Mouse (Mus musculus): ENCODE results near the gene Ank2.

The Ank2 gene

DNA sequence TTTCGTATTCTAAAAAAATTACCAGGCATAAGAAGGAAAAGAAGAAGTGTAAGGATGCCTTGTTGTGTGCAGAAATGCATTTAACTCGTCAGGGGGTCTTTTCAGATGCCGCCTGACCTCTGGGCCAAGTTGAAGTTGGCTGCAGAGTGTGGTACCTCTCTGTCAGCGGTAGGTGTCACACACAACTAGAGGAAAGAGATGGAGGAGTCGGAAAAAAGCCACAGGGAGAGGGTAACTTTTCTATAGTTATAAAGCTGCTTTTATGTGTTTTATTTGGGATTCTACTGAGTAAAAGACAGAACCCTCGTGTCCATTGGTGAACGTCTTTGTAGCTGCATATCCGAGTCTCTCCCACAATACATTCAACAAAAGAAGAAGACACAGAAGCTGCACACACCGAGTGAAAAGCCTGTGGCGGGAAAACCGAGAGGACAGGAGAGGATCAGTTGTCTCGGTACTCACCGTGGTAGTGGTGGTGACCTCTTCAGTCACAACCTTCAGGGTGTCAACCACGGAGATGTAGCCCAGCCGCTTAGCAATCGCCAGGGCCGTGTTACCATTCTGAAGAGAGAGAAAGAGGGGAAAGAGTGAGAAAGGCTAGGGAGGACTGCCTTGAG lies 501.7 kb downstream of the Ank2 start:
- no peak for DNase-seq (ENCODE audit: inconsistent age in 2 of 2, low spot score in 1 of 2)

DNA sequence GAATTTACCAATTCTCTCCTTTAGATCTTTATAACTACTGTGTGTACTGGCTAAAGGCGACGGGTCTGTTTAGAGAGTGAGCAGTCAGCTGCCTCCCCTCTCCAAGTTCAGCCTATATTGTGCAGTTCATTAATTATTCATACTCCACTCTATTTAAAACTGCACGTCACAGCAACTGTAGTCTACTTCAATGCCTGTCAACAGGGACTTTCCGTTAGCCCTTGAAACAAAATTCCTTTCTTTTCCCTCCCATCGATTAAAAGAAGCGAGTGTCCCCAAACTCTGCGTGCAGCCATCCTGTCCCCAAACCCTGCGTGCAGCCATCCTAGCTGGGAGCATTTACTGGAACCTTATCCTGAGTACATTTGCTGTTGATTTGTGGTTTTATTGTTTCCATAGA lies 502.4 kb downstream of the Ank2 start:
- no peak for DNase-seq (ENCODE audit: inconsistent age in 2 of 2, low spot score in 1 of 2)

GRCm38 (mm10) chr3:126995970-126996369 lies 503.2 kb downstream of the Ank2 start:
- peak in 1 of 2 experiments; percentile 53 for DNase-seq (ENCODE audit: inconsistent age in 2 of 2, low spot score in 1 of 2)

DNA sequence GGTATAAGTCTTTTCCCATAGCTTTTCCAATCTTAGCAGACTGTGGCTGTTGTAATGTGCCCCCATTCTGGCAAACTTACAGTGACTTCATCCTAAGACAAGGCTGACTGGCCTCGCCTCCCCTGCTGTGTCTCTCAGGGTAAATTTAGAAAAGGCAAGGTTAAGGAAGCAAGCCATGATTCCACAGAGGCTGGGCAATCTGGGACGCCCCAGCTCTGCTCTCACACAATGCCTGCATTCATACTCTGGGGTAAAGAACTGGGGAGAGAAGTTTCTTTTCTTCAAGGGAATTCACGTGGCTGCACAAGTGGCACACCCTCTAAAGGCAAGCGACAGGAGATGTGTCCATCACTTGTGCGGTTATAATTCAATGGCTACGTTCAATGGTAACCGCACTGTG lies 505.0 kb downstream of the Ank2 start:
- no peak for DNase-seq (ENCODE audit: inconsistent age in 2 of 2, low spot score in 1 of 2)

DNA sequence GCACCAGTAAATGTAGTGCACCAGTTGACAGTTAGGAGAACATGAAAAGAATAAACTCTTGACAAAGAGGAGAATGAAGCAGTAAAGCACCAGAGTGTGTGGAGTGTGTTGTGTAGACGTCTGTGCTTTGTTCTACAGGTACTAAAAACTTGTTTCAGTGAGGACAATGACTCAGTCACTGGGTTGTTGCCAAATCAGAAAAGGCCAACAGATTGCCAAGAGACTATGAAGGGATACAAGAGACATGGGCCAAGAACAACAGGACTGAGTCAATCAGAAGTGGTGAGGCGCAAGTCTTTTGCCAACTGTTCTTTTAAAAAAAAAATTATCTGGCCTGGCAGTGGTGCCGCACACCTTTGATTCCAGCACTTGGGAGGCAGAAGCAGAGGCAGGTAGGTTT lies 509.2 kb downstream of the Ank2 start:
- DNase-seq (ENCODE audit: inconsistent age in 2 of 2, low spot score in 1 of 2): peak; percentile 57 to 91

DNA sequence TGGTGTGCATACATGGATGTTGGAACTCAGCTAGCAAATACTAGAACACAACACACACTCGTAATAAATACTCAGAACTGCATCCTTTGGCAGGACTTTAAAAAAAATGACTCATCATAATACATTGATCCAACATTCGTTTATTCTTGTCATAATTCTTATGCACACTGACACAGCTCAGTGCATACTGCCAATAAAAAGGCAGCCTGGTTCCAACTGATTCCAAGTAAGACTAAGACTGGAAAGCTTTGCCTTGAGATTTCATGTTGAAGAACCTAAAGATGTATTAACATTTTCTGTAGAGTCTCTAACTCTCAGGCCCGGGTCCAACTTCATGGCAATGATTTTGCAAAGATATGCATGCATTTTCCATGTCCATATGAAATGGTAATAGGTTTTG lies 512.5 kb downstream of the Ank2 start:
- peak in 1 of 2 experiments; percentile 54 for DNase-seq (ENCODE audit: inconsistent age in 2 of 2, low spot score in 1 of 2)

DNA sequence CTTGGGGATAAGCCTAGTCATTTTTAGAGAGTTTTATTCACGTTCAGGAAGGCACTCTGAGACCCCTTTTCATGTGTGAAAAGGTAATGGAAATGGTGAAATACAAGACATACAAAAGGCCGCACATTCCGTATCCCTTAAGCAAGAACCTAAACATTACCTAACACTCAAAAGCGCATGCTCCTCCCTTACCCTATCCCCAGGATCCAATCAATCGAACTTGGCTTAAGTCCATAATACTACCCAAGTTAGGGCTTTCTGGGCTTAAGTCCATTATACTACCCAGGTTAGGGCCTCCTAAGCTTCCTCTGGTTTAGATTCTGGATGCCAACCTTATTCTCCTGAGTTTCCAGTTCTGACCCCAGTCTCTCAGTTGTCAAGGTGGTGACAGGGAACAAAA lies 516.3 kb downstream of the Ank2 start:
- no peak for DNase-seq (ENCODE audit: inconsistent age in 2 of 2, low spot score in 1 of 2)

- DNase-seq (ENCODE audit: inconsistent age in 2 of 2, low spot score in 1 of 2): no peak
Measured at GRCm38 (mm10) chr3:126981163-126981562, 518.0 kb downstream of the Ank2 start.

DNA sequence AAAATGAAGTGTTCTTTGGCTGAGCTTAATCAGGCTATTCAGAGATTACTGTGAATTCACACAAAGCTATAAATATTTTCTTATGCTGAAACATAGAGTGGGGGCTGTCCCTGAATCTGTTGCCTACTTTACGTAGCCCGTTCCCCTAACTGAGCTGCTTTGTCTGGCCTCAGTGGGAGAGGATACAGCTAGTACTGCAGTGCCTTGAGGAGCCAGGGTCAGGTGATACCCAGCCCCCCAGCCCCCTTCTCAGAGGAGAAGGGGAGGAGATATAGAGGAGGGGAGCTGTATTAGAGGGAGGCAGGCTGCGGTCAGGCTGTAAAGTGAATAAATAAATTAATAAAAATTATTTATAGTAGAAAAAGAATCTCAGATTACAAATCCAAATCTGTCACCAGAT lies 519.5 kb downstream of the Ank2 start:
- DNase-seq (ENCODE audit: inconsistent age in 2 of 2, low spot score in 1 of 2): no peak

GRCm38 (mm10) chr3:126978768-126979410 lies 520.3 kb downstream of the Ank2 start:
- DNase-seq (ENCODE audit: inconsistent age in 2 of 2, low spot score in 1 of 2): peak; percentile 61 to 87

DNA sequence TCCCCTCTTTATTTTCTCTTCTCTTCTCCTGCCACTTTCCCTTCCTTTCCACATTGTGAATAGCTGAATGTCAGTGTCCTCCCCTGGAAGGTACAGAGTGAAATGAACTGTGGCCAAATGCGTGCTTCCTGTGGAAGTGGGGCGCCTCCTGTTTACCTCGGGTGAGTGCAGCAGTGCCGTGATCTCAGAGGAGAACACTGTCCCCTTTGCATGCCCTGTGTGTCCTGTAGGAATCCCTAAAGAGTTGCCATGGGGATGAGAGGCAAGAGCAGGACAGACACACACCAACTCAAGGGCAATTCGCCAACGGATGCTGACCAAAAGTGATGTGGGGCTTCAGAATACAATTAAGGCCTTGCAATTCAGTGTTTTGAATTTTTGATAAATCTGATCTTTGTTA lies 521.8 kb downstream of the Ank2 start:
- DNase-seq (ENCODE audit: inconsistent age in 2 of 2, low spot score in 1 of 2): no peak

DNA sequence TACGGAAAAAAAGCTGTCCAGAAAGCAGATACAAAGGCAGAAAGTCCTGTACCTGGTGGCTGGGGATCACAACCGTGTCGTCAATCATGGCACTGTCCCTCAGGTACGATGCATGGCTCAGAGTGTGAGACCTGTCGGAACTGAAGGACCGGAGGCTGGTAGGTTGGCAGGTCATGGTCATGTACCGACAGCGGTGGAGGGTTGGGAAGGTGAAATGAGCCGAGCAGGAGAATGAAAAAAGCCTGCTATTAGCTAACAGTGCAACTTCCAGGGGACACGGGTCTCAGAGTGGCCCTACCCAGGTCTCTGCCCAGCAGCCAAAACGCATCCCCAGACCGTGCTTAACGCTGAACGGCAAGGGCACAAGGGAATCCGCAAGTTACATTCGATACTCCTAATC lies 522.4 kb downstream of the Ank2 start:
- DNase-seq (ENCODE audit: inconsistent age in 2 of 2, low spot score in 1 of 2): no peak

- DNase-seq (ENCODE audit: inconsistent age in 2 of 2, low spot score in 1 of 2): no peak
Measured at GRCm38 (mm10) chr3:126975409-126975808, 523.7 kb downstream of the Ank2 start.

DNA sequence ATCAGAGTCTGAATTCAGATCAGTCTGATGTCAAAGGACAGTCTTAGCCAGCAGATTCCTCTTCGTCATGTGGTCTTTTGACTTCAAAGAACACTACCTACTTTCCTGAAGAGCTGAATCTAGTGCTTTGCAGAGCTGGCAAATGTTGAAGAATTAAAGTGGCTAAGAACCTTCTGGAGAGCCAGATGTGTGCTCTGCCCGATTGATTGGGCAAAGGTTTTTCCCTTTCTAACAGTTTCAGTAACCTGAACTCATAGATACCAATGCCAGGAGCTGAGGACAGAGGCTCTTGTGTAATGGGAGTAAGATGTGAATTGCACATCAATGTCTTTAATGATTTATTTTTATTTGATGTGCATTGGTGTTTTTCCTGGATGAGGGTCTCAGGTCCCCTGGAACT lies 525.6 kb downstream of the Ank2 start:
- no peak for DNase-seq (ENCODE audit: inconsistent age in 2 of 2, low spot score in 1 of 2)

DNA sequence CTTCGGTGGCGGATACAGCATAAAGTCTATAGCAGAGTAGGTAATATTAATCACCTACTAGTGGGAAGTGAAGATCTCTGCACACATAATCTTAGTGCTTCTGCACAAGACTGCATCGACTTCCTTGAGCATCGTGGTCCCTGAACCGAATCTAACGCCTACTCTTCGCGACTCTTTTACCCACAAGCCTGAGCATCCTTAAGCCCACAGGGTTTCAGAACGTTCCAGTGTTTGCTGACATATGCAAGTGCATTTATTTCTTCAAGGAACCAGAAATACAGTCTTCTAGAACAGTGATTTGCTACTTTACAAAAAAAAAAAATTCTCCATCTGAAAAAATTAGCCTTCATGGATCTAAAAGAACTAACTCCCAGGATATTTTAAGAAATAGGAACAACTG lies 527.6 kb downstream of the Ank2 start:
- DNase-seq (ENCODE audit: inconsistent age in 2 of 2, low spot score in 1 of 2): no peak

DNA sequence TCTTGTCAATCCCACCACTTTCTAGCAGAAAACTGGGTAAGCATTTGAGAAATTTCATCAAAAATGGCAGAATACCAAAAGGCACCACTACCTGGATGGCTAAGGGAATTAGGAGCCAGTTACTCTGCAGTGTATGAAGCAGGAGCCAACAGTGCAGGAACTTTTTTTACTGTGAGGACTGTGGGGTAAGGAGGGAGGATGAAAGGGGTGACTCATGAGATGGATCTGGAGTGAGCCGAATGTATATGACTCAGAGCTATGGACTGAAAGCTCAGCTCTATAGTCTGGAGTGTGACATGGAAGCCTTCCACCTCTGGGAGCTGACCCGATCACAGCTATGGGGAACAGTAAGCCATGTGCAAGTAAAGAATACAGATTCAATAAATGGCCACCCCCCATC lies 530.4 kb downstream of the Ank2 start:
- no peak for DNase-seq (ENCODE audit: inconsistent age in 2 of 2, low spot score in 1 of 2)

DNA sequence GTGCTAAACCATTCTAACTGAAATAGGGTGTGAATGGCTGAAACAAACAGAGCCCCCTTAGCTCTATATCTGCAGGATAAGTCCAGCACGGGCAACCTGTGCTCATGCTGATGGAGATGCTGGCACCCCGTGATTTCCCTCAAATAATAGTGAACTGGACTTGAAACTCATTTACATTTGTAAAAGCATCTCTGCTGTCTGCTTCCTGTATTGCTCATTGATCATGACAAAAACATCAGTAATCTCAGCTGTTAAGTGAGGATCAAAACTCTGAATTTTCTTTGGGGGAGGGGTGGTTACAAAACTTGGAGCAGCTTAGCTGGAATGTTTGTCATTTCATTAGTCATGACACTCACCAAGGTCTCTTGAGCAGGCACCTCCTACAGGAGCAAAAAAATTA lies 533.4 kb downstream of the Ank2 start:
- DNase-seq (ENCODE audit: inconsistent age in 2 of 2, low spot score in 1 of 2): peak in 1 of 2 experiments; percentile 29

DNA sequence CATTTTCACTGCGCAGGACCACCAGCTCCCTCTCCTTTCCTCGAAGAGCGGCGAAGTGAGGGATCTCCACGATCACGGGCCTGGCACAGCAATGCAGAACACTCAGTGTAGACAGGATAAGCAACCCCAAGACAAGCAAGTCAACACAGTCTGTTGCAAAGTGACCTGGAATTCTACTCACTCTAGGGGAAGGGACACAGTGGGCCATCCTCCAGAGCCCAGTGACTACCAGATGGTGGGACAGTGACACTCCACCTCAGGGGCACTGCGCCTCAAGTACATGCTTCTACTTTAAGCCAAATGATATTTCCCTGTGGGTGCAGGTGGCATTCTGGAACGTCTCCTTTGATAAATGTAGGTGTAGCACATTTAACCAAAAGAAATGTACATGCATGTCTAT lies 536.8 kb downstream of the Ank2 start:
- no peak for DNase-seq (ENCODE audit: inconsistent age in 2 of 2, low spot score in 1 of 2)

DNA sequence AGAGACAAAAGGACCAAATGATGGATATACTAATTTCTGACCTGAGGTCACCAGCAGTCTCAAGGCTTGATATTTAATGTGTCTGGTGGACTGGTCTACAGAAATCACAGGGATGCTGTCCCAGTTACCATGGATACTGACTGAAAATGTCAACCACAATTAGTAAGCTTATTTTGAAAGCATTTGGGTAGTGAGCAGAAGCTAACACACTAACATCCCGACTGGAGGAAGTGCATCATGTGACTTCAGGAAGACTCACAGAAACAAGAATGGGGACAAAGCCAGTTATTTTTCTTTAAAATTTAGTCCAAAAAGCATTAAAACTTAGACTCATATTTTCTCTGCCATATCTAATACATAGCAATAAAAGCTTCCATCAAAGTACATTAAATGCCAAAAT lies 546.5 kb downstream of the Ank2 start:
- no peak for DNase-seq (ENCODE audit: inconsistent age in 2 of 2, low spot score in 1 of 2)

- no peak for DNase-seq (ENCODE audit: inconsistent age in 2 of 2, low spot score in 1 of 2)
Measured at GRCm38 (mm10) chr3:126946591-126946990, 552.6 kb downstream of the Ank2 start.

DNA sequence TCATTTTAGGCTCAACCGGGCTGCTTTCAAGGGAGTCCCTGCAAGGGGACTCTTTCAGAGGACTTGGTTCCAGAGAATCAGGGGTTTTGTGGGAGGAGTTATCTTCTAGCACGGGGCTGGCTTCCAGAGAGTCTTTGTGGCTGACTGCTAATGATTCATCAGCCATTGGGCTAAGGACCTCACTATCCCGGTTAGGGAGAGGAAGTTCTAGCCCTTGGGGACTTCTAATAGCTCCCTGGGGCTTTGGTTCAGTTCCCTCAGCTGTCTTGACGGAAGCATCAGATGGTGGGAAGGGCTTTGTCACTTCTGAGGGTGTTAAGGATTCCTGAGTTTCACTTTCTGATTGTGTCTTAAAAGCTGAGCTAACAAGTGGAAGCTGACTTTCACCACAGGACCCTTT lies 554.3 kb downstream of the Ank2 start:
- no peak for DNase-seq (ENCODE audit: inconsistent age in 2 of 2, low spot score in 1 of 2)

GRCm38 (mm10) chr3:126944081-126944480 lies 555.1 kb downstream of the Ank2 start:
- DNase-seq (ENCODE audit: inconsistent age in 2 of 2, low spot score in 1 of 2): no peak

DNA sequence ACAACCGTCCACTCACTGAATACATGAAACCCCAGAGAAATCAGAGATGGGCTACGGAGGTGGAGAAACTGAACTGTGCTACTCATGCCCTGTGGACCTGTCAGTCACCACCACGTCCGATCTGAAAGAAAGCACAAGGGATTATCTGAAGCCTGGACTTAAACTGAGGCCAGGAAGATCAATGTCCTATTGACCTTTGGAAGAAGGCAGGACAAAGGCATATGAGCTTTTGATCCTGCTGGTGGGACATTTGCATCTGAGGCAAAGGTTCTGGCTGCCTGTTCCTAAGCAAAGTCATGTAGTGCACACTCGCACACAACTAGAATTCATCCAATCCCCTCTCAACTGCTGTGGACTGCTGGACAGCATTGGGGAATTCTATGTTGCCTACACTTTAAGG lies 558.7 kb downstream of the Ank2 start:
- DNase-seq (ENCODE audit: inconsistent age in 2 of 2, low spot score in 1 of 2): no peak
